Mouse (Mus musculus): Measurements from ENCODE around the gene Slc5a1. TPM values are rescaled to one million over a fixed set of nuclear protein-coding genes. Genes with fewer than 3 reads are reported as not detected.

Gene Slc5a1
- polyA plus RNA-seq, 1 experiment: 0.04 TPM

DNA sequence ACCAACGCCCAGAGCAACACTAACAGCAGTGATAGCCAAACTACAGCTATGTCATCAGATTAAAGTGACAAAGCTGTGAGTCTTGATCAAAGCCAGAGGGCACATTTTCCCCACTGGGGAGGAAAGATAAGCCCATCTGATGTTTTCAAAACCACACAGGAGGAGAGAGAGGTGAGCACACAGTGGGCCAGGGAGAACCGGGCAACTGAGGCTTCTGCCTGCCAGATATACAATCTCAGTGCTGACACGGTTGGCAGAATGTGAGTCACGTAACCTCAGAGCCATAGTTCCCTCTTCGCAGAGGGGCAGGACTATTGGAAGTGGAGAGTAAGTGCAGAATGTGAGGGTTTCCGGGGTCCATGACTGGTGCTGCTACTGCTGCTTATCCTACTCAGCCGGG is 89.5 kb downstream of the Slc5a1 start:
- no peak for DNase-seq (ENCODE audit: low read depth)

DNA sequence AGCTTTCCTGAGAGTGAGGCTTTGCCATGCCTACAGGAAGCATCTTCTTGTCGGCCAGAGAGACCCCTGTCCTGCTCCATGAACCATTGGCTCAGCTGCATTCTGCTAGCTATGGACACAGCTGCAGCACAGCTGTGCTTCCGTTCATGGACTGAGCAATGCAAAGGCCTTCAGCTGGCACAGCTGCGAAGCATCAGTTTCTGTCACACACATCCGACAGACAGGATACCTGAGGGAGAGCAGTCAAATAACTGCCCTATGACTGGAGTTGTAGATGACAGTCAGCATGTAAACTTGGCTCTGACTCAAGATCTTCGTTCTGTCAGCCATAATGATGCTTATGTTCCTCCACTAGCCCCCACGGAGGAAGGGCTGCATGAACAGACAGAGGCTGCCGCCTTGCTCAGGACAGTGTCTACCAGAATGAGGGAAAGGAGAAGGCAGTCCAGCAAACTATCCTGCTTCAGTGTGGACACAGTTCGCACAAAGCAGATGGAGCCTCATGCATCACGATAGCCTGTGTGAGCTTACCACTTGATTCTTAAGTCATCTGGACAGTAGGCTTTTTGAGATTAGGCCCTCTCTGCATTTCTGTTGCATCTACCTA is 91.3 kb downstream of the Slc5a1 start:
- no peak for DNase-seq (ENCODE audit: low read depth)

DNA sequence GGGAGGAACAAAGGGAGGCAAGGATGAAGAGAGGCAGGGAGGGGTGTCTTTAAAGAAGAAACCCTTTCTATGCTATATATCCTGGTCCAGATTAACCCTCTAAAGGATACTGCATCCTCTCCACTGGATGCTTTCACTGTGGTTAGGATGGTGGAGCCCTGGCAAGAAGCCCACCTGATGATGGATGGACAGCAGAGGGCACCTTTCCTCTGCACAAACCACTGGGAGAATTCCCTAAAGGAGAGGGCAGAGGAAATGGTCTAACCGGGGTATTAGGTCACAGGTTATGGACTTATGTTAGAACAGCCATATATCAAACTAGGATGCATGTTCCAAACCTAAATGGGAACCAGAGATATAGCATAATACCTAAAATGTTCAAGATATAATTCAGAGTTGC is 96.1 kb downstream of the Slc5a1 start:
- DNase-seq (ENCODE audit: low read depth): no peak

DNA sequence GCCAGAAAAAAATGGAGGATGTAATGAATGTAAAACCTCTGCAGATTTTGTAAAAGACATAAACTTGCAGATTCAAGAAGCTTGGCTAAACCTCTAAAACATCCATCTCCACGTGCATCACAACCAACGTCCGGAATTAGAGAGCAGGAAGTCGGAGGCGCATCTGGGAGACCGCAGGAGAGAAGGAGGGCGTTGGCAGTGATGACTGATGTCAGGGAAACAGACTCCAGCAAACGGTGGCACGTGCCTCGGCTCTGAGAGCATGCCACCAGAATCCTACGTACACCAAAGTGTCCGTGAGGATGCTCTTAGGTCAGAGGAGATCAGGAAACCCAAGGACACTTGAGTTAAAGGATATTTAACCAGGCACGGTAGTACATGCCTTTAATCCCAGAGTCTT is 97.7 kb downstream of the Slc5a1 start:
- no peak for DNase-seq (ENCODE audit: low read depth)

DNA sequence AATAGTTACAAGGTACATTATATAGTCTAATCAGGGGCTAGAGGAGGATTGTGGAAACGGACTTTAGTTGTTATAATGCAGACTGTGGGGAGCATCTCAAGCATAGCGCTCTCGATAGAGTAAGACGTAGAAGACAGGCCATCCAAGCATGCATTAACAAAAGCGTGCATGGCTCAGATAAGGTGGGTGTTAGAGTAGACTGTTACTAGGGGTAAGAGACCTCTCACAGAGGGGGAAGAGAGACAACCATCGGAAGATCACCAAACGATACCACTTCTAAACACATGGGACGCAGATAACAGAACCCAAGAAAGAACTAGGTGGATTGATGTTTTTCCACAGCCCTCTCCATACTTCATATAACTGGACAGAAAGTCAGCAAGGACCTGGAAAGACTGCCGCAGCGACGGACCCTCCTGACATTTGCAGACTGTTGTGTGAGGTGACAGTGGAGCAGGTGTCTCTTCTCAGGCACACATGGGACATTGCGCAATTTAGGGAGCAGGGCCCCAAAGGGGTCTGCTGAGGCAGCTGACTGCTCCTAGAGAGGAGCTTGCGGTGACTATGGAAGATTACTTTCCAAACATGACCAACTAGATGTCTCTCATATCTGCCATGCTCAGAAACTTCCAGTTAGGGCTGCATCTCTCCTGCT is 98.6 kb downstream of the Slc5a1 start:
- DNase-seq (ENCODE audit: low read depth): no peak

DNA sequence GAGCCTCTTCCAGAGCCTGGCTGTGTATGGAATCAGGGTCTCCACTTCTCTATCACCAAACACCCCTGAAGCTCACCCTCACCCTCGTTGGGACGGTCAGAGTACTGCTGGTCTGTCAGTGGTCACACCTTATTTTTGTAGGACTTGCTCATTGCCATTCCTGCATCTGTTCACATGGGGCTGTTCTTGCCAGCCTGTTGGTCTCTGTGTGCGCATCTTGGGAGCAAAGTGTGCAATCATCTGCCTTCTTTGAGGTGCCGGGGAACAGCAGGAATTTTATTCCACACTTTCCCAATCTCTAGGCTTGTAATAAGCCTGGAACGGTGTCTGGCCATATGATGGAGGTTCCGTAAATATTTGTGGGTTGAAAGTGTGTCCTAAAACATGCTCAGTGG is 99.1 kb downstream of the Slc5a1 start:
- no peak for DNase-seq (ENCODE audit: low read depth)

DNA sequence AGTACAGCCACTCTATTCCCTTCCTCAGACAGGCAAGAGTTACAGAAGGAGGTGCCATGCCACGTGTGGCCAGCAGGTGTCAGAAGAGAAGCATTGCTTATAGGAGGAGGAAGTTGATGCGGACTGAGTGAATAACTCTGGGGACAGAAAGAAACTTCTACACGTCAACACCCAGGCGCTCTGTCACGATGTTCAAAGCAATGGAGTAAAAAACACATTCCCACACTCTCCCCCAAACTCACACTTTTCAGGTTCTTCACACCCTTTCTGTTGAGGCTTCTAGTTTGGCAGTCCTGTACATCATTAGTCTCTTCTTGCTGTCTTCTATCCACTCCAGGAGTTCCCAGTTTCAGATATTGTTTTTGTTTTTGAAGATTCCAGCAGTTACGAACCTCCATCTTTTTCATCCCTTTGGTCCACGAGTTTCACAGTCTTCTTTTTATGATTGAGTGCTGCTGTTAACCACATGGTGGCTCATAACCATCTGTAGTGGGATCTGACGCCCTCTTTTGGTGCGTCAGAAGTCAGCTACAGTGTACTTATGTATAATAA is 99.7 kb downstream of the Slc5a1 start:
- no peak for DNase-seq (ENCODE audit: low read depth)

DNA sequence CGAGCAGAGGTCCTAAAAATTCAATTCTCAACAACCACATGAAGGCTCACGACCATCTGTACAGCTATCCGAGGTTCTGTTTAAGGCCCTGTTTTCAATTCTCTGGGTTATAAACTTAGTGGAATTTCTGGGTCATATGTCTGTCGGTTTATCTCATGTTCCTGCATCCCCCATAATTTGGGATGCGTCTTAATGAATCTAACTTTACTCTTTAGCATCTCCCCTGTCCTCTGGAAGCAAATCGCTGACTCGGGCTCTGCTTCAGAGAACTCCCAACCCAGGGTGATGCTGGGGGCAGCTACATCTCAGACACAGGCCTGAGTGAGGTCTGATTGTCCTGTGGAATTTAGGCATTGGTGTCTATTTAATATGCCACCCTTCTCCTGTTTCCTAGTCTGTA is 100.3 kb downstream of the Slc5a1 start:
- DNase-seq (ENCODE audit: low read depth): no peak

DNA sequence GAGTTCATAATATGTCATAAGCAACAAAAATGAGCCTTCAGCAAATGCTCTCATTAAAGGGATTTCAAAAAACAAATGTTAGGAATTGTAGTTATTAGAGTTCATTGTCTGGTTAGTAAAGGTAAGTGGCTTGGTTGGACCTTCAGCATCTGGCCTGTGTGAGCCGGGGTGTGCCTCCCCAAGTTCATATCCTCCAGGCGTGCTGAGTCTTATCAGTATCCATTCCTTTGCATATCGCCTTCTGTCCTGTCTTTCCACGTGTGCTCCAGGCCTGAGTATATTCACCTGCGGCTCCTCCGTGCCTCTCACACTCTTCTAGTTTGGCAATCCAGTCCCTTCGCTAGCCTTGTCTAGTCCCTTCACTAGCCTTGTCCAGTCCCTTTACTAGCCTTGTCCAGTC is 102.3 kb downstream of the Slc5a1 start:
- DNase-seq (ENCODE audit: low read depth): no peak

DNA sequence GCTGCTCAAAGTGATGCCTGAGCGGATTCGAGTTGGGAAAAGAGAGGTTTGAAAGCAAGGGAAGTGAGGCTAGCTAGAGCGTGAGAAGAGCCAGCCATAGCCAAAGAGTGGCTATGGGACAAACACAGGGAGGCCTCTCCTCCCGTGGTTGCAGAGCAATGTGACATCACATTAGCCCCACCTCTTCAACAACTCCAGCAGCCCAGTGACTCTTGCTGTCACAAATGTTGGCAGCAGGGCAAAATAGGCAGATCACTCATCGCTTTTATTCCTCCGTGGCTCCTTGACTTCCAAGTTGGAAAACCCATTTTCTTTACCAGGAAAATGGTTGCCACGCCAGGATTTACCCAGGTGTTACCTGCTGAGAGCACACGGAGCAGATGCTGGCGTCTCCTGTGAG is 103.1 kb downstream of the Slc5a1 start:
- DNase-seq (ENCODE audit: low read depth): no peak

DNA sequence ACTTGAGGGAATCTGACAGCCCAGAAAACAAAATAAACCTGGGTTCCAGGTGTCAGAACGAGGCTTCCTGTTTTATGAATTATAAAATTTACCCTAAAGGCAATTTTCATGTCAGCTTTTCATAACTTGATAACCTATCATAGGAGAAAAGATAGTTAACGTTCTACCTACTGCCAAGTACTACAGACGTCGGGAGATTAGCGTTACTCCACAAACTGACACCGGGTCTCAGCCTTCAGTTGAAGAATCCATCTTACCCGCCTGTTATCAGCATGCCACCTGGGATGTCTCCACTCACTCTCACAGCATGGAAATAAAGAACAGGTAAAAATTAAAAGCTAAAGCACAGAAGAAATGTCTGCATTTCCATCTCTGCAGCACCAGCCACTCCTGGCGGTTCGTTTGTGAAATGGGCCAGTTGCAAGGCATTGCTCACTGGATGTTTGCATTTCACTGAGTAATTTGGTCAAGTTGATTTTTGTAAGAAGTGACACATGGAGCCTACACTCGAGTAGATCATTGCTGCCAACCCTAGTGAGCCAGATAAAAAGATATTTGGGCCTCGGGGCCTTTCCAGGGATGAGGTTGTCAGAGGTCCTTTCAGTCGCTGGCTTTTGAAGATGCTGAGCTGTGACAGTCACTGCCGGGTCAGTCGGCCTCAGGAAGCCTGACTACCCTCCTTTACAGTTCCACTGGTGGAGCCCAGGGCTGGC is 104.7 kb downstream of the Slc5a1 start:
- no peak for DNase-seq (ENCODE audit: low read depth)

DNA sequence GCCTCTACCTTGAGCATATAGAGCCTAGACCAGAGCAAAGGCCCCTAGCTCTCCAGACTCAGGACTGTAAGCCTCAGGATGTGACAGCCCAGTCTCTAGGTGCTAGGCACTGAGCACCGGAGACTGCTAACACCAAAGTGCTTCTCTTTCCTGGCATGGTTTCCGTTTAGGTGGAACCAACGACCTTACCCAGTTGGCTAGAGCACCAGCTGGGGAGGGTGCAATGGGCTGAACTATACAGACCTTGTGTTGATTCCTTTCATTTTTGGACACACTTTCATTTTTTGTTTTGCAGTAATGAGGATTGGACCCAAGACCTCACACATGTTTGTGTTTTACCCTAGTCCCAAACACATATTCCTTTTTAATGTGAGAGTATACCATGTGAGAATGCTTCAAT is 106.5 kb downstream of the Slc5a1 start:
- DNase-seq (ENCODE audit: low read depth): no peak

DNA sequence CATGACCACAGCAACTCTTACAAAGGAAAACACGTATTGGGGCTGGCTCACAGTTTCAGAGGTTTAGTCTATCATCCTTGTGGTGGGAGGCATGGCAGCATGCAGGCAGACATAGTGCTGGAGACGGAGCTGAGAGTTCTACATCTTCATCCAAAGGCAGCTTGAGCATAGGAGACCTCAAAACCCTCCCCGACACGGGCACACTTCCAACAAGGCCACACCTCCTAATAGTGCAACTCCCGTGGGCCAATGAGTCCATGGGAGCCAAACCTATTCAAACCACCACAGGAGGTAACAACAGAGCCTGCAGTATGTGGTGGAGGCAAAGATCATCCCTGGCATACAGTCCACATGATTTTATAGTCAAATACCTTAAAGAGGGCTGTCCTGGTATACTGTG is 107.2 kb downstream of the Slc5a1 start:
- no peak for DNase-seq (ENCODE audit: low read depth)

Other genes starting within 250 kb of the Slc5a1 start
- gene Prr14l, start 250.0 kb upstream of the Slc5a1 start, polyA plus RNA-seq (2012; rRNA removed): 12.0 and 13.9 TPM in 2 replicates
- 12.3 and 13.3 TPM in 2 replicates for gene Depdc5, start 240.5 kb upstream of the Slc5a1 start, polyA plus RNA-seq (2012; rRNA removed)
- gene Ywhah, start 85.4 kb upstream of the Slc5a1 start, polyA plus RNA-seq (2012; rRNA removed): 105 and 129 TPM in 2 replicates
- 12.1 and 28.5 TPM in 2 replicates for gene Spon2, start 114.2 kb downstream of the Slc5a1 start, polyA plus RNA-seq (2012; rRNA removed)
- gene Ctbp1, start 170.8 kb downstream of the Slc5a1 start, polyA plus RNA-seq (2012; rRNA removed): 181 and 240 TPM in 2 replicates
- 107 and 129 TPM in 2 replicates for gene Maea, start 231.3 kb downstream of the Slc5a1 start, polyA plus RNA-seq (2012; rRNA removed)

All from gonadal fat pad, adult 2 months (tissue).